Mouse (Mus musculus): ENCODE measurements around the gene Lcn12. TPM values are rescaled to one million over a fixed set of nuclear protein-coding genes. Genes with fewer than 3 reads are reported as not detected.

The Lcn12 gene
- polyA plus RNA-seq, 1 experiment from 2014 or later = not detected

DNA sequence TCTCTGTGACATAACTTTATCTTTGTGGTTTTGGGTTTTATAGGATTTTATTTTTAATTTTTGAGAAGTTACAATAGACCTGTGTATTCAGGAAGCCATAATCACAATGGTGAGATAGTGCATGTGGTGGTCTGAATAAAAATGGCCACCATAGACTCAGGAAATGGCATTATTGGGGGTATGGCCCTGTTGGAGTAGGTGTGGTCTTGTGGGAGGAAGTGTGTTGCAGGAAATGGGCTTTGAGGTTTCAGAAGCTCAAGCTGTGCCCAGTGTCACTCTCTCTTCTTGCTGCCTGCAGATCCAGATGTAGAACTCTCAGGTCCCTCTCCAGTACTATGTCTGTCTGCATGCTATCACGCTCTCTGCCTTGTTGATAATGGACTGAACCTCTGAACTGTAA is 13.2 kb downstream of the Lcn12 start:
- Histone ChIP-seq H3K9ac (ENCODE audit: low read length) (no peak overlapping the region), H3K4me3 (ENCODE audit: low read length) (no peak overlapping the region), H3K4me1 (replicated peaks; ENCODE audit: control insufficient read depth, insufficient read depth, low read length) (no peaks in the 10 kb centered on the region), H3K27me3 (ENCODE audit: control insufficient read depth, insufficient read depth, low read depth, low read length) (no peaks in the 10 kb centered on the region), H3K27ac (ENCODE audit: low read length) (no peak overlapping the region), H3K9me3 (ENCODE audit: control insufficient read depth, low read length) (no peaks in the 10 kb centered on the region), H3K36me3 (ENCODE audit: control insufficient read depth, insufficient read depth, low read length) (no peaks in the 10 kb centered on the region), H3K4me2 (ENCODE audit: low read depth, low read length) (no peak overlapping the region)
- ATAC-seq (ENCODE audit: low read depth) = no peak
- WGBS = 73% methylated on average over 1 of the region's 1 CpGs

DNA sequence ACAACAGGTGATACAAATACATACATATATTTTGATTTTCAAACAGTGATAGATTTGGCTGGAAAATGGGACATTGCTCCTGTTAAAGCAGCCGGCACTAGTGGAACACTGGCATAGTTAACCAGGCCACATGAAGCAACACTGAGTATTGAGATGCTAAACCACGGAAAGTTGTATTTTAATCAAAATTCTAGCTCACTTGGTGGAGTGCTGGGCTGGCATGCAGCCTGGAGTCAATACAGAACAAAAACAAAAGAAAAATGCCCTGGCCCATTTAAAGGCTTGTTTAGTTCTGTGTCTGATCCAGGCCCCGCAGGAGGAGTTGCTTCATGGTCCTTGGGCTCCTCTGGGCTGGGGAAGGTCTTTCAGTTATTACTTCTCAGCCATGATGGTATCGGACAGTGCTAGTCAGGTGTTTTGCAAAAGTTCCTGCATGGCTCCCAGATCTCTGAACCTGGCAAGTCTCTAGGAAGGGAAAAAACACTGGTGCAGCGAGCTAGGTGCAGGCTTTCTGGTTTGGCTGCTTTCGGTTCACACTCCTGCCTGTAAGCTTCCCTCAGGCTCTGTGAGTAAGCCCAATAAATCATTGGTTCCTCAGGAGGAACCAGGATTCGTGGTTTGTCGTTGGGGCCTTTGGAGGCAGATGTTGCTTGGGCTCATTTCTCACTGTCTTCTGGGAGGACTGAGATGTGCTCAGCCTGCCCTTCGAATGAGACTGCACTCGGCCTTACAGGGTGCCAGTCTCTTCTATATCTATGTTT is 14.0 kb downstream of the Lcn12 start:
- WGBS = 64% methylated on average over 10 of the region's 10 CpGs
- Histone ChIP-seq H3K27me3 (ENCODE audit: control insufficient read depth, insufficient read depth, low read depth, low read length) (no peaks in the 10 kb centered on the region), H3K9ac (ENCODE audit: low read length) (no peak overlapping the region), H3K27ac (ENCODE audit: low read length) (no peak overlapping the region), H3K36me3 (ENCODE audit: control insufficient read depth, insufficient read depth, low read length) (no peaks in the 10 kb centered on the region), H3K9me3 (ENCODE audit: control insufficient read depth, low read length) (no peaks in the 10 kb centered on the region), H3K4me2 (ENCODE audit: low read depth, low read length) (no peak overlapping the region), H3K4me3 (ENCODE audit: low read length) (no peak overlapping the region), H3K4me1 (replicated peaks; ENCODE audit: control insufficient read depth, insufficient read depth, low read length) (no peaks in the 10 kb centered on the region)
- ATAC-seq (ENCODE audit: low read depth) = no peak

DNA sequence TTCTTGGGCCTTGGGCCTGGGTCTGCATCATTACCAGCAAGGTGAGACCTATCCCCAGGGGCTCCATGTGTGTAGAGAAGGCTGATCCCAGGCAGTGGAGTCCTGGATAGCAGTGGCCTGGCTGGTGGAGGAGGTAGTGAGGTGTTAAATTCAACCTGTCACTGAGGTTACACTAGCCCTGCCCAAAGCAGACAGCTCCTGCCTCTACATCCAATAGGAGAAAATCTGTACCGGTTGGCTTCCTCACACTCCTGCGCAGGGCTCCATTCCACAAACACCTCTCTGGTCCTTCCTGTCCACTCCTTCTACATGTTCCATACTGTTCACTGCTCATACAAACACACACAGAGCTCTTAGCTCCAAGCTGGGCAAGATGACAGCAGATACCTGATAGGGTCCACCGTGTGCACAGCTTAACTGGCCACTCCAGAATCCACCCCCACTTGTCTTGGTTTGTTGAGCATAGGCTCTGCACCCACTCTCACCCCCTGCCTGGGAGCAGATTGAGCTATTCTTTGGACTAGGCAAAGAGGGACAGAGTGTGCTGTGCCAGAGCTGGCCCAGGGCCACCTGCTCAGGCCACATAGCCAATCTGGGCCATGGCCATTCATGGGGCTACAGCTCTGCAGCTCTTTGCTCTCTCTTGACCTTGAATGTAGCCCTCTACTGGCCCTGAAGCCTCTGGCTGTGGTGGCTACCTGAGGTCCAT is 15.6 kb downstream of the Lcn12 start:
- Histone ChIP-seq H3K4me2 (ENCODE audit: low read depth, low read length) (no peak overlapping the region), H3K27me3 (ENCODE audit: control insufficient read depth, insufficient read depth, low read depth, low read length) (no peaks in the 10 kb centered on the region), H3K4me1 (replicated peaks; ENCODE audit: control insufficient read depth, insufficient read depth, low read length) (no peaks in the 10 kb centered on the region), H3K27ac (ENCODE audit: low read length) (no peak overlapping the region), H3K9ac (ENCODE audit: low read length) (no peak overlapping the region), H3K36me3 (ENCODE audit: control insufficient read depth, insufficient read depth, low read length) (no peaks in the 10 kb centered on the region), H3K4me3 (ENCODE audit: low read length) (no peak overlapping the region), H3K9me3 (ENCODE audit: control insufficient read depth, low read length) (no peaks in the 10 kb centered on the region)
- WGBS = 76% methylated on average over 3 of the region's 3 CpGs
- ATAC-seq (ENCODE audit: low read depth) = no peak

DNA sequence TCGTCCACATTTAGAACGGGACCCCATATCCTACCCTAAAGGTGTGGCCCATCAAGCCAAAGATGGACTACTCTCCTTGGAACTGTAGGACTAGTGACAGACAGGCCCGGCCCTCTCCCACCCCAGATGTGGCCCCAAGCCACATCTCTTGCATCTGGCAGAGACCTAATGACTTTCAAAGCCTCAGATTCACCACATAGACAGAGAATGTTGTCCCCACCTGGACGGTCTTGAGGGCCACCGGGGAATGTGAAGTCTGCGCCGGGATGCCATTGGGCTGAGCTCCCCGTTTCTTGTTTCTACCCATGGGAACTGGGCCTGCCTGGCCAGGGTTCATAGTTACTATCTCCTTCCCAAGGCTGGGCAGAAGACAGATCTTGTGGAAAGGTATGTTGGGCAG is 16.2 kb downstream of the Lcn12 start:
- no peak overlapping the region for H3K27ac ChIP-seq (ENCODE audit: low read length)
- no peaks in the 10 kb centered on the region for H3K4me1 ChIP-seq (replicated peaks; ENCODE audit: control insufficient read depth, insufficient read depth, low read length)
- H3K9me3 ChIP-seq (ENCODE audit: control insufficient read depth, low read length) = no peaks in the 10 kb centered on the region
- no peak overlapping the region for H3K4me2 ChIP-seq (ENCODE audit: low read depth, low read length)
- no peak overlapping the region for H3K4me3 ChIP-seq (ENCODE audit: low read length)
- no peaks in the 10 kb centered on the region for H3K27me3 ChIP-seq (ENCODE audit: control insufficient read depth, insufficient read depth, low read depth, low read length)
- H3K36me3 ChIP-seq (ENCODE audit: control insufficient read depth, insufficient read depth, low read length) = no peaks in the 10 kb centered on the region
- no peak for ATAC-seq (ENCODE audit: low read depth)
- 76% methylated on average over 8 of the region's 8 CpGs for WGBS
- H3K9ac ChIP-seq (ENCODE audit: low read length) = no peak overlapping the region

DNA sequence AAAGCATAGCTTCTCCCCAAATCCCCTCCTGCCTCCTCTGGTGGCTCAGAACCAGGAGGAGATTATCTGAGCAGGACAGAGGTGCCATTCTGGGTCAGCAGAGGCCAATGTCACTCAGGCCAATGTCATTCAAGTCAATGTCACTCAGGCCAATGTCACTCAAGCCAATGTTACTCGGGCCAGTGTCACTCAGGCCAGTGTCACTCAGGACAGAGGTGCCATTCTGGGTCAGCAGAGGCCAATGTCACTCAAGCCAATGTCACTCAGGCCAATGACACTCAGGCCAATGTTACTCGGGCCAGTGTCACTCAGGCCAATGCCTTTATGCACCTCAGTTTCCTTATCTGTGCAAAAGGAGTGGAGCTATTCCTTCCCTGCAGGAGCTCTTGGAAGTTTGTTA is 21.2 kb downstream of the Lcn12 start:
- Histone ChIP-seq H3K27me3 (ENCODE audit: control insufficient read depth, insufficient read depth, low read depth, low read length) (no peaks in the 10 kb centered on the region), H3K4me2 (ENCODE audit: low read depth, low read length) (no peak overlapping the region), H3K27ac (ENCODE audit: low read length) (no peak overlapping the region), H3K9ac (ENCODE audit: low read length) (no peak overlapping the region), H3K9me3 (ENCODE audit: control insufficient read depth, low read length) (no peaks in the 10 kb centered on the region), H3K4me3 (ENCODE audit: low read length) (no peak overlapping the region), H3K4me1 (replicated peaks; ENCODE audit: control insufficient read depth, insufficient read depth, low read length) (peaks cover 8% of the 10 kb centered on the region; the same call in 1 of the 2 replicates), H3K36me3 (ENCODE audit: control insufficient read depth, insufficient read depth, low read length) (no peaks in the 10 kb centered on the region)
- 73% methylated on average over 2 of the region's 2 CpGs for WGBS
- ATAC-seq (ENCODE audit: low read depth) = no peak

DNA sequence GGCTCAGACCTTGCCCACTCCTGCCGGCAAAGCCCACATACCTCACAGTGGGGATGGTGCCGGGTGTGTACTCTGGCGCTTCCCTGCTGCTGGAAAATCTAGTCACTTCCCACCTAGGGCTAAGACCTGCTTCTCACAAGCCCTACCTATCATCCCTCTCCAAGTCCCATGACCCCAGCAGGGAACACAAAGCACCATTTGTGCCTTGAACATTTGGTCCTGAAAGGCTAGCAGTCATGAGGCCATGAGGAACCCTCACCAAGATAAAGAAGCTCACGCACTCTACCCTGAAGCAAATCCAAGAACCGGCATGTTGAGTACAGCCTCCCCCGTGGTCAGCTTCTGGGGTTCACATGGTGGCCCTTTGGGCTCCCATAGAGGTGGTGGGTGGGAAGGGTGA is 23.7 kb downstream of the Lcn12 start, which contains the start of gene Ptgds:
TSS of gene Ptgds (minus strand) at position 78 of the 400 bp plus-strand sequence.
- peak within 1 kb of the TSS; percentile 55 for H3K27ac ChIP-seq (ENCODE audit: low read length)
- H3K9me3 ChIP-seq (ENCODE audit: control insufficient read depth, low read length) = no peaks in the 10 kb centered on the region
- H3K36me3 ChIP-seq (ENCODE audit: control insufficient read depth, insufficient read depth, low read length) = no peaks in the 10 kb centered on the region
- no peak within 1 kb of the TSS for H3K4me3 ChIP-seq (ENCODE audit: low read length)
- peaks cover 8% of the 10 kb centered on the region; the same call in 1 of the 2 replicates for H3K4me1 ChIP-seq (replicated peaks; ENCODE audit: control insufficient read depth, insufficient read depth, low read length)
- no peaks in the 10 kb centered on the region for H3K27me3 ChIP-seq (ENCODE audit: control insufficient read depth, insufficient read depth, low read depth, low read length)
- H3K4me2 ChIP-seq (ENCODE audit: low read depth, low read length) = no peak within 1 kb of the TSS
- ATAC-seq (ENCODE audit: low read depth) = no peak
- no peak within 1 kb of the TSS for H3K9ac ChIP-seq (ENCODE audit: low read length)
- 40% methylated on average over 6 of the region's 6 CpGs for WGBS

DNA sequence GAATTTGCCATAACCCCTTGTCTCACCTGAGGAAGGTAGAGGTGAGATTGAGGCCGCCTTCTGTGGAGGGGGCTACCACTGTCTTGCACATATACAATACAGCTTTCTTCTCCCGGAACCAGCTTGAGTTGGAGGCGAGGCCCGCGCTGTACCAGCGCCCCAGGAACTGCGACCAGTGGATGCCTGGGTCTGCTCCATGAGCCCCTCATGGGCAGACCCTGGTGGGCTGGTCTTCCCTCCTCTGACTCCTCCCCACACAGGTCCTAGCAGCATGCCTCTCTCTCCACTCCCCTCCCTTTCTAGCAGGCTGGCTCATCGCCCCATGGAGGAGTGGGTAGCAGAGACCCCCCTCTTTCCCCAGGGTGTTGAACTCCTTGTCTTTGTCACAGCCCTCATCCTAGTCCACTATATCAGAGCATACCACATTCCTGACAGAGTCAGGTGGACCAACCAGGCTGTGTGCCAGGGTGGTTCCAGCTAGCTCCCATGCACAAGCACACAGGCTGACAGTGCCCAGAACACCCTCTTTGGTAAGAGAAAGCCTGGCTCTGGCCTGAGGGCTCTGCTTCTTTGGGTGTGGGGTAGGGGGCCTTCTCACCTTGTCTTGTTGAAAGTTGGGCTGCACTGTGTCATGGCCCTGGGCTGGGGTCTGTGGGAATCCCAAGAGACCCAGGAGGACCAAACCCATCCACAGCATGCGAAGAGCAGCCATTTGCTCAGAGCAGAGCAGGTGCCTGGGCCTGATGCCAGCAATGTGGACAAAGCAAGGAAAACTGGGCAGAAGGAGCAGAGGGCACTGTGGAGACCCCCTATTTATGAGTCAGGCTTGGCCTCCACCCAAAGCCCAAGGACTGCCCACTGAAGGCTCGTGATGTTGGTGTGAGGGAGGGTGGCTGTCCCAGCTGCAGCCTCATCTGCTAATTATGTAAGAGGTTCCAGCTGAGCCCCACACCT is 24.5 kb downstream of the Lcn12 start:
- H3K9me3 ChIP-seq (ENCODE audit: control insufficient read depth, low read length) = no peaks in the 10 kb centered on the region
- no peaks in the 10 kb centered on the region for H3K36me3 ChIP-seq (ENCODE audit: control insufficient read depth, insufficient read depth, low read length)
- 60% methylated on average over 10 of the region's 10 CpGs for WGBS
- peak; percentile 77 for ATAC-seq (ENCODE audit: low read depth)
- H3K4me2 ChIP-seq (ENCODE audit: low read depth, low read length) = no peak overlapping the region
- H3K4me1 ChIP-seq (replicated peaks; ENCODE audit: control insufficient read depth, insufficient read depth, low read length) = peaks cover 8% of the 10 kb centered on the region; the same call in 1 of the 2 replicates
- H3K27me3 ChIP-seq (ENCODE audit: control insufficient read depth, insufficient read depth, low read depth, low read length) = no peaks in the 10 kb centered on the region
- H3K9ac ChIP-seq (ENCODE audit: low read length) = no peak overlapping the region
- peak overlapping the region; percentile 55 for H3K27ac ChIP-seq (ENCODE audit: low read length)
- H3K4me3 ChIP-seq (ENCODE audit: low read length) = no peak overlapping the region

DNA sequence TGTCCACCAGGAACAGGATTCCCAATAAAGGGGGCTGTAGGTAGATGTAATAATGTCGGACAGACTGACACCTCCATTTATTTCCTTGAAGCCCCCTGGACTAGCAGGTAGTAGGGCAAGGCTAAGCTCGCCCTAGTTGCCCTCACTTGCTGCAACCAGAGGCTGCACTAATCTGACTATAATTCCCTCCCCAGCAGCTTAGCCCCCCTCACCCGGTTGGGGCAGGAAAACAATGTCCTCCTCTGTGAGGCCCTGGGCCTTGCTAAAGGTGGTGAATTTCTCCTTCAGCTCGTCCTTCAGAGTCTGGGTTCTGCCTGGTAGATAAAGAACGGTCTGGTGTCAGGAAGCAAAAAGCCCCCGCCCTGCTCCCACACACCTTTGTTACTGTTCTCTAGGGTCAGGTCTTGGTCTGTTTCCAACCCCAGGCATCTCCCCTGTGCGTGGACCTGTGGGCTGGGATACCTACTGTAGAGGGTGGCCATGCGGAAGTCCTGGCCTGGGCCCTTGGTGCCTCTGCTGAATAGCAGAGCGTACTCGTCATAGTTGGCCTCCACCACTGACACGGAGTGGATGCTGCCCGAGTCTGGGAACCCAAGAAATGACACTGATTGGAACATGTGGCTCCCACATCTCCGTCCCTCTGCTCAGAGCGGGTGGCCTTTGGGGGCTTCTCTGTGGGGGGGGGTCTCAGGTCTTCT is 26.0 kb downstream of the Lcn12 start:
- no peak overlapping the region for H3K4me2 ChIP-seq (ENCODE audit: low read depth, low read length)
- H3K4me1 ChIP-seq (replicated peaks; ENCODE audit: control insufficient read depth, insufficient read depth, low read length) = peaks cover 8% of the 10 kb centered on the region; the same call in 1 of the 2 replicates
- H3K9me3 ChIP-seq (ENCODE audit: control insufficient read depth, low read length) = no peaks in the 10 kb centered on the region
- WGBS = 65% methylated on average over 14 of the region's 14 CpGs
- no peak overlapping the region for H3K27ac ChIP-seq (ENCODE audit: low read length)
- H3K36me3 ChIP-seq (ENCODE audit: control insufficient read depth, insufficient read depth, low read length) = no peaks in the 10 kb centered on the region
- no peak for ATAC-seq (ENCODE audit: low read depth)
- H3K9ac ChIP-seq (ENCODE audit: low read length) = no peak overlapping the region
- no peak overlapping the region for H3K4me3 ChIP-seq (ENCODE audit: low read length)
- H3K27me3 ChIP-seq (ENCODE audit: control insufficient read depth, insufficient read depth, low read depth, low read length) = no peaks in the 10 kb centered on the region

Data from lung, embryonic 16.5 days (tissue).